Mouse (Mus musculus): ENCODE results near the gene Usp40.

GRCm38 (mm10) chr1:87951641-87952040 is 56.7 kb downstream of the Usp40 start:
- TF ChIP-seq POLR2A (IDR thresholded peaks at IDR 0.05; ENCODE audit: control insufficient read depth, extremely low read depth, insufficient read depth, low read length, poor library complexity) (no peak), CTCF (IDR thresholded peaks at IDR 0.05; ENCODE audit: borderline replicate concordance, control insufficient read depth, extremely low read depth, insufficient read depth, low read length, poor library complexity) (no peak)
